Mouse (Mus musculus) left cerebral cortex, postnatal 36 days (tissue): Measurements from ENCODE around the gene Ppm1e. TPM values are rescaled to one million over a fixed set of nuclear protein-coding genes. Genes with fewer than 3 reads are reported as not detected.
"Not testable (repeated sequence)": the region's sequence is repeated elsewhere in the genome, so short reads cannot be mapped to it uniquely, and the experiment has no call there.

Experiments used
- DNase-seq, 2 experiments: peaks; one replicate each; pipeline ENCODE4 v3.0.0; 2021 to 2022; ENCODE audit warnings: low spot score in 2 of 2, mixed read lengths in 1 of 2
- intact Hi-C: fragments of 180-260 bp; cut with DNase I; formaldehyde crosslinking; loops from one replicate; pipeline ENCODE4 v1.15.1; 2025
- total RNA-seq, 2 experiments: library from RNA; stranded (reverse); gene quantifications; 2 replicates each; pipeline ENCODE4 v1.2.3; 2021

Gene Ppm1e
- total RNA-seq, 2 experiments from 2014 or later = 146 to 158 TPM

GRCm38 (mm10) chr11:87261705-87262104 is 97.1 kb downstream of the Ppm1e start:
- intact Hi-C loops, DNase-seq: not testable (repeated sequence)

DNA sequence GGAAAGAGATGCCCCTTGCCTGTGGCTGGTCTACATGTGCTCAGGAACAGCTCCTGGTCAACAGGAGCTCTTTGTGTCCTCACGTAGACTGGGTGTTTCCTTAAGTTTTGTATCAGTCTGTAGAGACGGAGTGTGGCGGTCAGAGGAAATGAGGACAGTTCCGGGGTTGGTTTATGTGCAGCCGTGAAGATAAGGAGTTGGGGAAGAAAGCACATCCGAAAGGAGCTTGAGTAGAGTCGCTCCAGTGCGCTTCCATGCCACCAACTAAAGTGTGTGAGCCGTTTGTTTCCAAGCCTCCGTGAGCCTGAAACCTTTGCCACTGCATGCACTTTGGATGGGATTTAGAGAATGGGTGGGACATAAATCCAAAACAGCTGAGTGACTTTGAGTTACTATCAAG is 99.0 kb downstream of the Ppm1e start:
- no peak for DNase-seq
- intact Hi-C loops = loop anchor here (10.0 kb wide), 1 partner anchor 55 kb away; no protein-coding TSS in a partner anchor

- intact Hi-C loops = loop anchor here (10.0 kb wide), 1 partner anchor 58 kb away; no protein-coding TSS in a partner anchor
These were observed 101.5 kb downstream of the Ppm1e start for GRCm38 (mm10) chr11:87257282-87257681.

GRCm38 (mm10) chr11:87254149-87254548 is 104.7 kb downstream of the Ppm1e start:
- no peak for DNase-seq
- intact Hi-C loops = loop anchor here (10.0 kb wide), 1 partner anchor 61 kb away; no protein-coding TSS in a partner anchor

More at GRCm38 (mm10) chr11:87257282-87257681, 101.5 kb downstream of the Ppm1e start:
- DNase-seq = no peak

GRCm38 (mm10) chr11:87253294-87253693 is 105.5 kb downstream of the Ppm1e start:
- no peak for DNase-seq
- intact Hi-C loops = loop anchor here (10.0 kb wide), 1 partner anchor 62 kb away; no protein-coding TSS in a partner anchor

- DNase-seq = no peak
- intact Hi-C loops = loop anchor here (10.0 kb wide), 1 partner anchor 65 kb away; no protein-coding TSS in a partner anchor
These were observed 108.7 kb downstream of the Ppm1e start for GRCm38 (mm10) chr11:87250132-87250531.

DNA sequence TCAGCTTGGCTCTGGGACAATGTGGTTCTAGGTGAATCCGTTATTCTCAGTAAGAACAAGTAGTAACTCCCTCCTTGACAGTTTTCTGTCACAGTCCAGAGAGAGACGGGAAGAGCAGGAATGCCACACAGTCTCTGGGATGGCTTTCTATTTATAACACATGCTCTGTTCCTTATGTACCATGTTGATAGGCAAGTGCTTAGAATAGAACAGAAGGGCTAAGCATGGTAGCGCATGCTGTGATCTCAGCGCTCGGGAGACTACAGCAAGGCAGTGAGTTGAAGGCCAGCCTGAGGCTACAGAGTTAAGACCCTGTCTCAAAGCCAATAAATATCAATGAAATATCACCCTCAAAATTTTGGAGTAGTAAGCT is 111.3 kb downstream of the Ppm1e start:
- intact Hi-C loops = no loop called here
- no peak for DNase-seq

GRCm38 (mm10) chr11:87246724-87247493 is 111.9 kb downstream of the Ppm1e start:
- no peak for DNase-seq
- intact Hi-C loops = no loop called here

DNA sequence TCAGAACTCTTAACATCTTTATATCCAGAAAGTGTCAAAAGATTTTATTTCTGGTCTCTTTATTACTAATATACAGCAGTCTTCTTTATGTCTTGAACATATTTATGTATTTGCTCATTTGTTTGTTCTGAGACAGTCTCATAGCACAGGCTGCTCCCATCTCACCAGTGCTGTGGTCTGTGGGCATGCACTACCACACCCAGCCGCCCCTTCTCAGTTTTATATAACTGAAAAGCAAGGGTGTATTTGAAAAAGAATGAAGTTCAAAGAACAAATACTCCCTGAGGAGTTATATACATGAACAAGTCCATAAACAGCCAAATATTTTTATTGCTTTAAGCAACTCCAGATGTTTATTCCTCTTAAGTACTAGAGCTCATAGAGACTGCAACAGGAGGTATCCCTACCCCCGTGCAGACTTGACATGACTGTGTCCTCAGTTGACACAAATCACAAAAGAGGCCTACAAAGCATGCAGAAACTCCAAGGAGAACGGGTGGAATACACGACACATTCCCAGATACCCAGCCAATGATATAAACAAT is 112.6 kb downstream of the Ppm1e start:
- DNase-seq = no peak
- intact Hi-C loops = no loop called here

- intact Hi-C loops = no loop called here
- DNase-seq = no peak
These were observed 113.5 kb downstream of the Ppm1e start for GRCm38 (mm10) chr11:87245171-87245840.

DNA sequence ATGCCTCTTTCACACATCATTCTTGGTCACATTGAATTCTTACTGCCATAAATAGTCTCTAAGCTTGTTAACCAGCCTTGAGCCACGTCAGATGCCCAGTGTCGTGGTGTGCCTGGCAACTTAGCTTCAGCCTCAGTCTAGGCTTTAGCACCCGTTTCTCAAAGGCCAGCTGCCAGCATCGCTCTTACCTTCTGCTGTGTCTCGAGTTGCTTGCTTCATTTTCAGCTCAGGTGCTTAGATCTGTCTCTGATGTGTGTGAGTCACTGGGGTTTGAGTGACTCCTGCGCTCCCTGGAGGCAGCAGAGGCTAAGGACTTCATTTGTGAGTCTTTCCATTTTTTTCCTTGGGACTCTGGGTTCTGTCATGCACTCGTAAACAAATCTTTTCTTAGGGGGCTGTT is 117.6 kb downstream of the Ppm1e start:
- peak; percentile 43 to 49 for DNase-seq
- intact Hi-C loops = no loop called here

- DNase-seq = peak; percentile 41 to 49
- intact Hi-C loops = no loop called here
These were observed 118.0 kb downstream of the Ppm1e start for GRCm38 (mm10) chr11:87240833-87241215.

DNA sequence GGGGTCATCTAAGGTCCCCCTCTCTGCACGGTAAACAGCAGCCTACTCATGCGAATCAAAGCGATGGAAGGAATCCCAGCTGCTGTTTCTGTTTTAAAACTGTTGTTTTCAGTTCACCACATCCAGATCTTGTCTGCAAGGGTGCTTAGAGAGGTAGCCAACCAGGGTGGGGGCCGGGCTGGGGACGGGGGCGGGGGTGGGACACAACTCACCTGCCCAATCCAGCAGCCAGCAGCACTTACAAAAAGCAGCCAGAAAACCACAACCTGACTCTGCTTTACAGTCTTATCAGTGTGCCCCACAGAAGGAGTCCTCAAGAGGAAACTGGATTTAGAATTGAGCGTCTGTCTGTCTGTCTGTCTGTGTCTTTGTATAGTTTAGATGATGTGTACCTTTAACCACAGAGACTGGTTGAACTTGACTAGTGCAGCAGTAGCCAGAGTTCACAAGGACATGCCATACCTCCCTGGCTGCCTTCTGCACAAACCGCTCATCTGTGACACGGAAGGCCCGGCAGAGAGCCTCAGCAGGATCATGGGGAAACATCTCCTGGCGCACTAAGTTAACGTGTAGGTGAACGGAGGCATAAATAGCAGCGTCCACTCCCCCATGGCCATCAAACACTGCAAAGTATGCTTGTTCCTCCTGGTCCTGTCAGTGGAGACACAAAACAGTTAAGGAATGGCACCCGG is 118.5 kb downstream of the Ppm1e start:
- no peak for DNase-seq
- intact Hi-C loops = no loop called here

DNA sequence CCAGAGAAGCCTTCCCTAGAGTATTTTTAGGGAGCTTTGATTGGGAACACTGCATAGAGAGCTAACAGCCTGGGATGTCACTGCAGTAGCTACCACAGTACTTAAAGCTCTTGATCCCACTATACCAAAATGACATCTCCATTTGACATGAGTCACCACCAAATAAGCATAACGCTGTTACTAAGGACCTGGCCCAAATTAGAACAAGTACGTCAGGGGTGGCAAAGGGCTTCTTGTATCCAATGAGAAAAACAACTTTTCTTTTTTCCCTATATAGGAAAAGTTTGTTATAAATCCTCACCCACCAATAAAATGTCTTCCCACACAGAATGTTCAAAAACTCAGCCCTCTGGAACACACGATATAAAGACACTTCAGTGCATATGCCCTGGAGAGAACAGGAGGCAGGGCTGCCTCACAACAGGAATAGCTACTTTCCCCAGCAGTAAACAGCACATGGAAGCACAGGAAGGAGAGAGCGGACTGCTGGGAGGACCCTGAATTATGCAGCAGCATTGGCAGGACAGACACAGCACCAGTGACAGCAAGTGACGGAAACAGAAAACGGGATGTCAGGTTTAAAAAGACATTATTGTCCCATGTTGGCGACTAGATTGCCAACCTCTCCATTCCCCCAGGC is 119.8 kb downstream of the Ppm1e start:
- intact Hi-C loops = no loop called here
- peak; percentile 38 to 45 for DNase-seq

GRCm38 (mm10) chr11:87235486-87235872 is 123.3 kb downstream of the Ppm1e start:
- DNase-seq = no peak
- intact Hi-C loops = no loop called here

DNA sequence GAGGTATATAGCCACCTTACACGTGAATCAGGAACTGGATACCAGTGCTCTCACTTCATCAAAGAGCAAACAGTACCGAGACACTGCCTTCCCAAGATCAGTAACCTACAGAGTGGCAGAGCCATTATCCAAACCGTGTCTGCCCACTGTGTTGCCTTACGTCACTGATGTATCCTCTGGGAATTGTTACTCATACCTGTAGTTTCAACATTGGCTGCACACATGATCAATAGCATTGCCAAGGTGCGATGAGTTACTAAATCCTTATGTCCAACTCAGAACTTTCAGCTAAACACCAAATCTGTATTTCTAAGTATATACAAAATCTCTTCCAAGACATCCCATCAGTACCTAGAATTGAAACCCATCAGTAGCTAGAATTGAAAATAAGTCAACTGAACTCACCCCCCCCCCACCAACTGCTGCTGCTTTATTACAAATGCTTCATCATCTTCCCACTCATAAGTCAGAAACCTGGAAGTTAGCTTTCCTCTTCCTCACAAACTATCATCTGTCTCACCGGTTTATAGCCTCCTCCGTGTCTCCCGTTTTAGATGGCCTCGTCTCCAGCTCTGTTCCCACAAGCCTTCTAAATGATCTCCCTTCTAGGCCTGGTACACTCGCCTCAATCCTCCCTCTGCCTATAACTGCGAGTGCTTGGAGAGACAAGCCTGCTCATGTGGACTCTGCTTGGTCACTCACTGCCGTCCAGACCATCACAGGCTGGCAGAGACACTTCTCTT is 123.9 kb downstream of the Ppm1e start:
- intact Hi-C loops = no loop called here
- no peak for DNase-seq

DNA sequence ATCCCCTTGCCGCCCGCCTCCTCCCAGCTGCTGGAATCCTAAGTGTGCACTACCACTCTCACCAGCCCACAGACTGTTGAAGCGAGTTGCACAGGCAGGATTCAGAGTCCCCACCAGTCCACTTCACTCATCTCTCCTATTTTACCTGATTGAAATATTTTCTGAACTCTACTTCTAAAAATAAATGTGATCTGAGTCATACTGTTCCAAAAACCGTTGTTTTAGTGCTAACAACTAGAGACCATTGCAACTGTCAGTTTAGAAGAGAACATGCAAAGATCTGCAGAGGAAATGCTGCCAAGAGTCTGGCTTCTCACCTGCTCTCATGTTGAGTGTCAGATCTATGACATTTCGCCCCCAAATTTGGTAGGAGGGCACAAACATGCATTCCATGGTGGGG is 125.4 kb downstream of the Ppm1e start:
- no peak for DNase-seq
- intact Hi-C loops = no loop called here

DNA sequence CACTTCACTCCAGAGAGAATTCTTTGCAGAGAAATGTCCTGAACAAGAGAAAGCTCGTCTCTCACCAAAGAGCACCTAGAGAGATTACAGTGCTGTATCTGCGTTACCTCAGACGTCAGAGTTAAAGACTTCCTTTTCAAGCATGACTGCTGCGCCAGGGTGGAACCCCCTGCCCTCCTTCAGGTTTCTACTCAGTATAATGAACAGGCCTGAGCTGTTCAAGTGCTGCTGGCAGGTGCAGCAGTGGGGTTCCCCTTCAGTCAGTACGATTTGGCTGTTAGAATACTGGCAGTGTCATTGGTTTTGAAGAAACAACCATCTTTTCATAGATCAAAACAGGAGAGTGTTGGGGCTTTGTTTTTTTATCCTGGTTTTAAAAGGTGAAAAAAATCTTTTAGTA is 131.8 kb downstream of the Ppm1e start:
- no peak for DNase-seq
- intact Hi-C loops = no loop called here

DNA sequence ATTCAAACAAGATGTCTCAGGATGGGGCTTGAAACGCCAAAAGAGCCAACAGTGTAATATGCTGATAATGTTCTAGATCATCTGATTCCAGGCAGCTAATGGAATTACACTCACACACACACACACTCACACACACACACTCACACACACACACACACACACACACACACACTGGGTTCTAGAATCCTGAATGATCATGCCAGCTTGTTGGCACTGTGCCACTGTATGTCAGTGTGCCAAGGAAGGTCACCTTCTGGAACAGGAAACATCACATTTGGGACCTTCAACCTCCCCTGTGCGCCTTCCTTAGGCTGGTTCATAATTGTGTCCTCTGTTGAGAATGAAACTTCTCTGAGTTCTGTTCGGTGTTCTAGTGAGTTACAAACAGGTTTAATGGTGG is 136.1 kb downstream of the Ppm1e start:
- intact Hi-C loops = no loop called here
- DNase-seq = no peak
